Mouse (Mus musculus) adrenal gland, adult 2 months (tissue): ENCODE data around the gene Ncapg2. TPM values are rescaled to one million over a fixed set of nuclear protein-coding genes. Genes with fewer than 3 reads are reported as not detected.
A peak's percentile ranks its signal among the peaks of the same experiment; 100 is the strongest.

Experiments
- DNase-seq: peaks from one replicate; pipeline ENCODE4 v3.0.0; 2021
- polyA plus RNA-seq: library from polyadenylated mRNA; depleted of rRNA; stranded (reverse); fragments of >200 nt; gene quantifications from 2 replicates; pipeline ENCODE4 v1.2.3, GENCODE M21; 2012
- total RNA-seq, 2 experiments: library from RNA; stranded (reverse); gene quantifications; 2 replicates each; pipeline ENCODE4 v1.2.3; 2021

Gene Ncapg2
- total and polyA plus RNA-seq, 3 experiments = 0.44 to 5.2 (median 3.7) TPM

- DNase-seq = no peak
Observed at GRCm38 (mm10) chr12:116449536-116449935, 44.3 kb downstream of the Ncapg2 start.

- peak; percentile 35 for DNase-seq
Observed at GRCm38 (mm10) chr12:116460379-116461065, 55.3 kb downstream of the Ncapg2 start.

- no peak for DNase-seq
Observed at GRCm38 (mm10) chr12:116467030-116467429, 61.8 kb downstream of the Ncapg2 start.

GRCm38 (mm10) chr12:116468348-116468747 lies 63.1 kb downstream of the Ncapg2 start:
- no peak for DNase-seq

GRCm38 (mm10) chr12:116469096-116469495 lies 63.9 kb downstream of the Ncapg2 start:
- no peak for DNase-seq

- DNase-seq = no peak
Observed at GRCm38 (mm10) chr12:116473264-116473663, 68.1 kb downstream of the Ncapg2 start.

GRCm38 (mm10) chr12:116473761-116474160 lies 68.6 kb downstream of the Ncapg2 start:
- DNase-seq = no peak

- no peak for DNase-seq
Observed at GRCm38 (mm10) chr12:116474676-116475075, 69.5 kb downstream of the Ncapg2 start.

GRCm38 (mm10) chr12:116478771-116479170 lies 73.6 kb downstream of the Ncapg2 start:
- no peak for DNase-seq

GRCm38 (mm10) chr12:116481921-116482320 lies 76.7 kb downstream of the Ncapg2 start:
- no peak for DNase-seq

GRCm38 (mm10) chr12:116483581-116483980 lies 78.4 kb downstream of the Ncapg2 start:
- DNase-seq = no peak

GRCm38 (mm10) chr12:116484991-116485390 lies 79.8 kb downstream of the Ncapg2 start:
- DNase-seq = no peak

- peak; percentile 79 for DNase-seq
Observed at GRCm38 (mm10) chr12:116485591-116486403, 80.6 kb downstream of the Ncapg2 start, which contains the start of gene Ptprn2. TSS of gene Ptprn2 (plus strand) at chr12:116485720.

- DNase-seq = no peak
Observed at GRCm38 (mm10) chr12:116486404-116486730, 81.2 kb downstream of the Ncapg2 start.

GRCm38 (mm10) chr12:116488836-116489235 lies 83.6 kb downstream of the Ncapg2 start:
- DNase-seq = no peak

GRCm38 (mm10) chr12:116490575-116491356 lies 85.6 kb downstream of the Ncapg2 start:
- DNase-seq = no peak

GRCm38 (mm10) chr12:116498666-116499065 lies 93.5 kb downstream of the Ncapg2 start:
- no peak for DNase-seq

GRCm38 (mm10) chr12:116500652-116501051 lies 95.5 kb downstream of the Ncapg2 start:
- DNase-seq = no peak

GRCm38 (mm10) chr12:116512482-116512881 lies 107.3 kb downstream of the Ncapg2 start:
- no peak for DNase-seq
